Comparison of ENCODE assay signal across 8 mouse cellular contexts in the genomic region with DNA sequence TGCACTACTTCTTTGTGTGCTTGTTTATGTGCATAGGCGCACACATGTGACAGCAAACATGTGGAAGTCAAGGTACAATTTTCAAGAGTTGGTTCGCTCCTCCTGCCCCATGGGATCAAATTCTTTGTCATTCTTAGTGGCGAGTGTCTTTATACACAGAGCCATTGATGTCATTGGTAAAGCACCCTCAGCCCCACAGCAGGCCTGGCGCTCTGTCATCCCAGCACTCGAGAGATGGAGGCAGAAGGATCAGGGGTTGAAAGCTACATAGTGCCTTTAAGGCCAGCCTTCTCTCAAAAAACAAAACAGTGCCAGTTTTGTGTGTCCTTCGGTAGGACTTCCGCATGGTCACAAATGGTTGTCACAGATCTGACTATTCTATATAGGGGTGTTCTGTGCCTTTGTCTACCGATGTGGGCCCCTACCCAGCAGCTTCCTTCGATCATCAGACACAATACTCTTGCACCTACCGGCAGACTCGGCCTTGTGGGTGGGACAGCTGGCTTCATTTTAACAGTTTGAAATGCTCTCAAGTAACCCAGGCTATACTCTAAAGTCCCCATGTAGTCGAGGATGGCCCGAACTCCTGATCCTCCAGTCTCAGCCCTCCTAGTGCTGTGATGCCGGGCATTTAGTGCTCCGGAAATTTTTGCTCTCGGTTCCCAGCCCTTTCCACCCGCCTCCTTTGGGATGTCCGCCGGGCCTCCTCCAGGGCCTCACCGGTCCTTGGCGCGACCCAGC. TPM values are rescaled to one million over a fixed set of nuclear protein-coding genes. Genes with fewer than 3 reads are reported as not detected.
A peak's percentile ranks its signal among the peaks of the same experiment; 100 is the strongest.
DNase-seq lines count a peak whose midpoint lies in the region; ATAC-seq lines count a peak whose summit lies in the region.

No protein-coding gene starts in this region.

- peak overlapping the region; percentile 85 for H3K4me2 ChIP-seq in limb, embryonic 15.5 days
- H3K4me2 ChIP-seq in stomach, embryonic 16.5 days (ENCODE audit: low read depth, low read length): peak overlapping the region; percentile 57

- no peaks in the 10 kb centered on the region for H3K9me3 ChIP-seq in limb, embryonic 15.5 days
- no peaks in the 10 kb centered on the region for H3K9me3 ChIP-seq in stomach, embryonic 16.5 days (replicated peaks; ENCODE audit: control insufficient read depth, low read length)

- peaks cover 22% of the 10 kb centered on the region for H3K36me3 ChIP-seq in limb, embryonic 15.5 days
- no peaks in the 10 kb centered on the region for H3K36me3 ChIP-seq in stomach, embryonic 16.5 days (ENCODE audit: control insufficient read depth, insufficient read depth, low read length)

- H3K27ac ChIP-seq in limb, embryonic 15.5 days: peak overlapping the region; percentile 84
- peak overlapping the region; percentile 50; the same call in 1 of the 2 replicates for H3K27ac ChIP-seq in stomach, embryonic 16.5 days (ENCODE audit: low read length)

- H3K4me3 ChIP-seq in limb, embryonic 15.5 days: peak overlapping the region; percentile 83
- peak overlapping the region; percentile 93 for H3K4me3 ChIP-seq in stomach, embryonic 16.5 days (replicated peaks; ENCODE audit: low read length)

- H3K4me1 ChIP-seq in limb, embryonic 15.5 days: peaks cover 53% of the 10 kb centered on the region
- H3K4me1 ChIP-seq in stomach, embryonic 16.5 days (ENCODE audit: control insufficient read depth, insufficient read depth, low read length): peaks cover 23% of the 10 kb centered on the region

- 26% methylated on average over 22 of the region's 22 CpGs for WGBS in limb, embryonic 15.5 days
- 22% methylated on average over 22 of the region's 22 CpGs for WGBS in stomach, embryonic 16.5 days

- ATAC-seq in limb, embryonic 15.5 days (ENCODE audit: insufficient number of reproducible peaks, low FRiP score, low TSS enrichment, low read depth): no peak
- no peak for ATAC-seq in stomach, embryonic 16.5 days (ENCODE audit: insufficient read depth, low FRiP score)

- DNase-seq in cerebellum, postnatal 10 days: peak; percentile 41
- no peak for DNase-seq in cerebellum, postnatal 36 days
- peak; percentile 10 for DNase-seq in thymus, postnatal 25 days
- no peak for DNase-seq in thymus, postnatal 4 days
- DNase-seq in left cerebral cortex, adult 8-10 months (ENCODE audit: low spot score in 2 of 2): no peak
- DNase-seq in adrenal gland, postnatal 36 days: no peak

- no peaks in the 10 kb centered on the region for H3K27me3 ChIP-seq in limb, embryonic 15.5 days
- H3K27me3 ChIP-seq in stomach, embryonic 16.5 days (ENCODE audit: control insufficient read depth, insufficient read depth, low read length): no peaks in the 10 kb centered on the region

- peak overlapping the region; percentile 70 for H3K9ac ChIP-seq in limb, embryonic 15.5 days
- H3K9ac ChIP-seq in stomach, embryonic 16.5 days (ENCODE audit: low read length): peak overlapping the region; percentile 72

RNA-seq across cellular contexts. Expression of a gene that starts 1.5 kb away (rescaled TPM):
- polyA plus RNA-seq in limb, embryonic 15.5 days (2015; fragmentation: Nextera tagmentation; extraction: Ambion mirVana): 370 and 405 TPM in 2 replicates
- 426 and 434 TPM in 2 replicates for polyA plus RNA-seq in stomach, embryonic 16.5 days (2015; fragmentation: Nextera tagmentation; extraction: Ambion mirVana)
- total RNA-seq in left cerebral cortex, adult 8-10 months (2022): 100 to 1,000 TPM; 185 to 224 (median 208) TPM
- total RNA-seq in adrenal gland, postnatal 36 days (2021): 100 to 1,000 TPM; 290 to 298 TPM

RNA-seq across cellular contexts. Expression of a gene that starts 1.7 kb away (rescaled TPM):
- 18.1 and 18.2 TPM in 2 replicates for polyA plus RNA-seq in limb, embryonic 15.5 days (2015; fragmentation: Nextera tagmentation; extraction: Ambion mirVana)
- polyA plus RNA-seq in stomach, embryonic 16.5 days (2015; fragmentation: Nextera tagmentation; extraction: Ambion mirVana): 19.6 and 20.2 TPM in 2 replicates
- 10 to 100 TPM; 10.4 to 15.7 (median 13.8) TPM for total RNA-seq in left cerebral cortex, adult 8-10 months (2022)
- total RNA-seq in adrenal gland, postnatal 36 days (2021): 10 to 100 TPM; 14.7 to 36.6 TPM

RNA-seq across cellular contexts. Expression of a gene that starts 41.2 kb away (rescaled TPM):
- 15.2 and 20.5 TPM in 2 replicates for polyA plus RNA-seq in limb, embryonic 15.5 days (2015; fragmentation: Nextera tagmentation; extraction: Ambion mirVana)
- 4.5 and 6.2 TPM in 2 replicates for polyA plus RNA-seq in stomach, embryonic 16.5 days (2015; fragmentation: Nextera tagmentation; extraction: Ambion mirVana)
- 1 to 10 TPM; 4.0 to 4.5 (median 4.2) TPM for total RNA-seq in left cerebral cortex, adult 8-10 months (2022)
- total RNA-seq in adrenal gland, postnatal 36 days (2021): 1 to 10 TPM; 3.8 to 5.4 TPM

RNA-seq across cellular contexts. Expression of a gene that starts 43.0 kb away (rescaled TPM):
- polyA plus RNA-seq in limb, embryonic 15.5 days (2015; fragmentation: Nextera tagmentation; extraction: Ambion mirVana): 86.0 and 90.5 TPM in 2 replicates
- polyA plus RNA-seq in stomach, embryonic 16.5 days (2015; fragmentation: Nextera tagmentation; extraction: Ambion mirVana): 75.6 and 79.7 TPM in 2 replicates
- total RNA-seq in left cerebral cortex, adult 8-10 months (2022): 10 to 100 TPM; 85.9 to 91.2 (median 88.2) TPM
- 10 to 100 TPM; 67.8 to 74.1 TPM for total RNA-seq in adrenal gland, postnatal 36 days (2021)

RNA-seq across cellular contexts. Expression of a gene that starts 48.5 kb away (rescaled TPM):
- polyA plus RNA-seq in limb, embryonic 15.5 days (2015; fragmentation: Nextera tagmentation; extraction: Ambion mirVana): 43.9 and 45.5 TPM in 2 replicates
- polyA plus RNA-seq in stomach, embryonic 16.5 days (2015; fragmentation: Nextera tagmentation; extraction: Ambion mirVana): 40.5 and 41.9 TPM in 2 replicates
- total RNA-seq in left cerebral cortex, adult 8-10 months (2022): 10 to 100 TPM; 60.1 to 66.1 (median 60.8) TPM
- total RNA-seq in adrenal gland, postnatal 36 days (2021): 10 to 100 TPM; 31.5 to 32.5 TPM

Comparison
In these comparisons a context has a peak if more than half of its experiments do, and no peak if none do; other contexts are left out.
1. DNase-seq: peak in cerebellum, postnatal 10 days (2 of 2) and thymus, postnatal 25 days (single experiment); none in cerebellum, postnatal 36 days (0 of 2), thymus, postnatal 4 days (single experiment), left cerebral cortex, adult 8-10 months (0 of 2) and adrenal gland, postnatal 36 days (0 of 2).